ENCODE assay signal across 8 mouse cellular contexts in the genomic region with DNA sequence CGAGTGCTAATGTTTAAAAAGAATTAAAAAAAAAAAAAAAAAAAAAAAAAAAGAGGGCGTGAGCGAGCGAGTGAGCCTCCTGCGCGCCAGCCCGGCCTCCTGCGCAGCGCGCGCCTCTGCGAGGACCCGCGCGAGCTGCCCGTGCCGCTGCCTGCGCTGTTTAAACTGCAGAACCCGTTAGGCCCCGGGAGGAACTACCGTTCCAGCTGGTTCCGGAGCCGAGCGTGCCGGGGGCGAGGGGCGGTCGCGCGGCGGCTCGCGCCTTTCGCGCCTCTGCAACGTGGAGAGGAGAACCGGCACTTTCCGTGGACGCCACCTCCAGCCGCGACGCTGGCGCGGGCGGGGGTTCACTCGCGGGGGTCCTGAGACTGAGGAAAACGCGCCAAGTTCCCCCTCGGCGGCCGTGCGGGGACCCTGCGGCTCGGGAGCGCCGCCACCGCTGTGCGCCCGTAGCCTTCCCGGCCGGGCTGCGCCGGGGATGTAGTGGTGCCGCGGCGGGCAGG. TPM values are rescaled to one million over a fixed set of nuclear protein-coding genes. Genes with fewer than 3 reads are reported as not detected.
DNase-seq lines count a peak whose midpoint lies in the region; ATAC-seq and TF ChIP-seq lines count a peak whose summit lies in the region.

TSS of gene Usp1 (plus strand) at position 243 of the 503 bp plus-strand sequence.

- no peaks in the 10 kb centered on the region for H3K27me3 ChIP-seq in lung, embryonic 16.5 days (ENCODE audit: control insufficient read depth, insufficient read depth, low read depth, low read length)
- no peaks in the 10 kb centered on the region for H3K27me3 ChIP-seq in cerebellum, adult 2 months (ENCODE audit: control insufficient read depth, insufficient read depth, low read length)
- no peaks in the 10 kb centered on the region for H3K27me3 ChIP-seq in hindbrain, embryonic 13.5 days
- H3K27me3 ChIP-seq in limb, embryonic 11.5 days (ENCODE audit: control insufficient read depth, insufficient read depth, low read length), result no peaks in the 10 kb centered on the region
- H3K27me3 ChIP-seq in neural tube, embryonic 11.5 days (ENCODE audit: control insufficient read depth, insufficient read depth, low read length), result no peaks in the 10 kb centered on the region

- under 1% methylated on average over 65 of the region's 67 CpGs for WGBS in lung, embryonic 16.5 days
- WGBS in cerebellum, adult 2 months, result under 1% methylated on average over 61 of the region's 67 CpGs
- under 1% methylated on average over 62 of the region's 67 CpGs for WGBS in hindbrain, embryonic 13.5 days
- WGBS in limb, embryonic 11.5 days, result 0% methylated on average over 67 of the region's 67 CpGs
- WGBS in neural tube, embryonic 11.5 days, result under 1% methylated on average over 66 of the region's 67 CpGs

- no peak for TF ChIP-seq CTCF in cerebellum, adult 2 months (IDR thresholded peaks at IDR 0.05; ENCODE audit: borderline replicate concordance, insufficient read depth, low read depth, low read length)

- no peak for DNase-seq in lung, postnatal 10 days
- DNase-seq in cerebellum, adult 2 months, result peak in 1 of 2 experiments; percentile 92
- peak; percentile 86 for DNase-seq in limb, embryonic 11.5 days (ENCODE audit: low spot score)
- DNase-seq in neural tube, embryonic 11.5 days (ENCODE audit: low spot score), result peak; percentile 88
- peak; percentile 26 for DNase-seq in urinary bladder, postnatal 10 days (ENCODE audit: low spot score)

- no peak for TF ChIP-seq POLR2A in cerebellum, adult 2 months (IDR thresholded peaks at IDR 0.05; ENCODE audit: borderline replicate concordance, insufficient read depth, low read length)

- peak within 1 kb of the TSS; percentile 96 for H3K9ac ChIP-seq in lung, embryonic 16.5 days (ENCODE audit: low read length)
- H3K9ac ChIP-seq in hindbrain, embryonic 13.5 days, result peak within 1 kb of the TSS; percentile 89
- H3K9ac ChIP-seq in limb, embryonic 11.5 days (ENCODE audit: low read length), result peak within 1 kb of the TSS; percentile 96
- H3K9ac ChIP-seq in neural tube, embryonic 11.5 days (ENCODE audit: low read length), result peak within 1 kb of the TSS; percentile 92

- H3K36me3 ChIP-seq in lung, embryonic 16.5 days (ENCODE audit: control insufficient read depth, insufficient read depth, low read length), result 0 out of 2 replicates have a peak, but pooled peaks cover 3% of the 10 kb centered on the region
- H3K36me3 ChIP-seq in hindbrain, embryonic 13.5 days, result no peaks in the 10 kb centered on the region
- no peaks in the 10 kb centered on the region for H3K36me3 ChIP-seq in limb, embryonic 11.5 days (ENCODE audit: control insufficient read depth, insufficient read depth, low read length)
- no peaks in the 10 kb centered on the region for H3K36me3 ChIP-seq in neural tube, embryonic 11.5 days (ENCODE audit: control insufficient read depth, insufficient read depth, low read length)

- peak within 1 kb of the TSS; percentile 94 for H3K4me2 ChIP-seq in lung, embryonic 16.5 days (ENCODE audit: low read depth, low read length)
- peak within 1 kb of the TSS; percentile 91 for H3K4me2 ChIP-seq in hindbrain, embryonic 13.5 days
- peak within 1 kb of the TSS; percentile 69 for H3K4me2 ChIP-seq in limb, embryonic 11.5 days (ENCODE audit: low read depth, severe bottlenecking)
- H3K4me2 ChIP-seq in neural tube, embryonic 11.5 days (ENCODE audit: low read depth), result peak within 1 kb of the TSS; percentile 80

- peak; percentile 51 for ATAC-seq in lung, embryonic 16.5 days (ENCODE audit: low read depth)
- peak; percentile 43 for ATAC-seq in frontal cortex, adult (ENCODE audit: low TSS enrichment)
- ATAC-seq in hindbrain, embryonic 13.5 days (ENCODE audit: low FRiP score), result peak; percentile 78
- ATAC-seq in limb, embryonic 11.5 days (ENCODE audit: insufficient number of reproducible peaks, low FRiP score, low TSS enrichment, low read depth), result peak; percentile 65
- peak; percentile 64 for ATAC-seq in neural tube, embryonic 11.5 days (ENCODE audit: insufficient read depth, low FRiP score, low TSS enrichment)

- H3K4me3 ChIP-seq in lung, embryonic 16.5 days (ENCODE audit: low read length), result peak within 1 kb of the TSS; percentile 96
- peak within 1 kb of the TSS; percentile 95 for H3K4me3 ChIP-seq in cerebellum, adult 2 months (replicated peaks; ENCODE audit: insufficient read depth, low read depth, low read length)
- peak within 1 kb of the TSS; percentile 87 for H3K4me3 ChIP-seq in hindbrain, embryonic 13.5 days
- H3K4me3 ChIP-seq in limb, embryonic 11.5 days (ENCODE audit: low read depth, low read length), result peak within 1 kb of the TSS; percentile 95
- H3K4me3 ChIP-seq in neural tube, embryonic 11.5 days (ENCODE audit: low read depth, low read length), result peak within 1 kb of the TSS; percentile 98

- H3K4me1 ChIP-seq in lung, embryonic 16.5 days (replicated peaks; ENCODE audit: control insufficient read depth, insufficient read depth, low read length), result peaks cover 12% of the 10 kb centered on the region
- no peaks in the 10 kb centered on the region for H3K4me1 ChIP-seq in cerebellum, adult 2 months (ENCODE audit: control insufficient read depth, insufficient read depth, low read length)
- peaks cover 21% of the 10 kb centered on the region for H3K4me1 ChIP-seq in hindbrain, embryonic 13.5 days (replicated peaks)
- peaks cover 5% of the 10 kb centered on the region; the same call in 1 of the 2 replicates for H3K4me1 ChIP-seq in limb, embryonic 11.5 days (ENCODE audit: control insufficient read depth, insufficient read depth, low read length)
- peaks cover 8% of the 10 kb centered on the region for H3K4me1 ChIP-seq in neural tube, embryonic 11.5 days (ENCODE audit: control insufficient read depth, insufficient read depth, low read length)

- H3K27ac ChIP-seq in lung, embryonic 16.5 days (ENCODE audit: low read length), result peak within 1 kb of the TSS; percentile 100
- H3K27ac ChIP-seq in cerebellum, adult 2 months (ENCODE audit: insufficient read depth, low read length), result peak within 1 kb of the TSS; percentile 94
- H3K27ac ChIP-seq in hindbrain, embryonic 13.5 days, result peak within 1 kb of the TSS; percentile 99
- peak within 1 kb of the TSS; percentile 100 for H3K27ac ChIP-seq in limb, embryonic 11.5 days (replicated peaks; ENCODE audit: low read depth, low read length)
- peak within 1 kb of the TSS; percentile 99 for H3K27ac ChIP-seq in neural tube, embryonic 11.5 days (ENCODE audit: low read depth, low read length)

- H3K9me3 ChIP-seq in lung, embryonic 16.5 days (ENCODE audit: control insufficient read depth, low read length), result no peaks in the 10 kb centered on the region
- 0 out of 2 replicates have a peak, but pooled peaks cover 3% of the 10 kb centered on the region for H3K9me3 ChIP-seq in hindbrain, embryonic 13.5 days
- H3K9me3 ChIP-seq in limb, embryonic 11.5 days (ENCODE audit: control insufficient read depth, low read length), result no peaks in the 10 kb centered on the region
- no peaks in the 10 kb centered on the region for H3K9me3 ChIP-seq in neural tube, embryonic 11.5 days (ENCODE audit: control insufficient read depth, low read length)

RNA-seq across cellular contexts. Expression of gene Usp1, which starts in this region (rescaled TPM):
- 62.1 and 69.4 TPM in 2 replicates for polyA plus RNA-seq in lung, embryonic 16.5 days (2015; fragmentation: Nextera tagmentation; extraction: Ambion mirVana)
- polyA plus RNA-seq in cerebellum, adult 2 months (2012; rRNA removed), result 21.1 and 21.3 TPM in 2 replicates
- polyA plus RNA-seq in hindbrain, embryonic 13.5 days (2015; fragmentation: Nextera tagmentation; extraction: Ambion mirVana), result 32.0 and 37.5 TPM in 2 replicates
- polyA plus RNA-seq in limb, embryonic 11.5 days (2014; fragmentation: Nextera tagmentation; extraction: Ambion mirVana), result 132 and 136 TPM in 2 replicates
- 114 and 120 TPM in 2 replicates for polyA plus RNA-seq in neural tube, embryonic 11.5 days (2014; fragmentation: Nextera tagmentation; extraction: Ambion mirVana)
